Mouse (Mus musculus) ES-Bruce4 (cell line): Measurements from ENCODE around the gene Prkg1.

ENCODE experiments used
- CTCF ChIP-seq: IDR thresholded peaks from one replicate; pipeline ENCODE4 v1.8.1; 2011; ENCODE audit warnings: low read depth, low read length
- EP300 ChIP-seq: IDR thresholded peaks from 2 replicates; pipeline ENCODE4 v1.6.1; 2011; ENCODE audit warnings: low read depth, low read length; ENCODE audit not compliant: insufficient read depth

DNA sequence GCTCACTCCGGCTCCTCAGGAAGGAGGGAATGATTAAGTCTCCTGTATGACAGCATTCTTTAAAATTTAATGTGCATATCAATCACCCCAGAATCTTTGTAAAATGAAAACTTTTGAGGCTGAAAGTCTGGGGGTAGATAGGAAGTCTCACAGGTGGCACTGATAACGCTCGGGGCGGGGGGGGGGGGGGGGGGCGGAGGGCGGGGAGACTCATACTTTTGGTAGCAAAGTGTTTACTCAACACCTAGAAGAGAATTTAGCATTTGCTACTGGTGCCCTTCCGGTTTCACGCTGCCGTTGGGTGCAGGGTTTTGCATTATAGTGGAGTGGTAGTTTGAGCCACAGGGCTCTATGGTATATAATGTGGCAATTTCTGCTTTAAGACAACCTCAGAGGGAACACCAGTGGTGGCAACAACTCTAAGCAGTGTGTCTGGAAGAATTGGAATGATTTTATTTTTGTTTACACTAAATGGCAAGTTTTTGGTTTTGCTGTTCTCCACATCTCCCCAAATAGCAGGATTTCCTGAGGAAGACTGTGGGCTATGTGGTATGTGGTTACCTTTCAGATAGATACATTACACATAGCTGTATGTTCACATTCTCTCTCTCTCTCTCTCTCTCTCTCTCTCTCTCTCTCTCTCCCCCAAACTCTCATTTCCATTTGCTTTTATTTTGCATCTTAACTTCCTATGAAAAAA, 427.5 kb downstream of the Prkg1 start:
- no peak for TF ChIP-seq CTCF
- TF ChIP-seq EP300, result no peak
